Mouse (Mus musculus): ENCODE measurements around the gene Lgals4. TPM values are rescaled to one million over a fixed set of nuclear protein-coding genes. Genes with fewer than 3 reads are reported as not detected.

Gene Lgals4
- 8.7 and 15.3 TPM in 2 replicates for polyA plus RNA-seq (2015; fragmentation: Nextera tagmentation; extraction: Ambion mirVana)

DNA sequence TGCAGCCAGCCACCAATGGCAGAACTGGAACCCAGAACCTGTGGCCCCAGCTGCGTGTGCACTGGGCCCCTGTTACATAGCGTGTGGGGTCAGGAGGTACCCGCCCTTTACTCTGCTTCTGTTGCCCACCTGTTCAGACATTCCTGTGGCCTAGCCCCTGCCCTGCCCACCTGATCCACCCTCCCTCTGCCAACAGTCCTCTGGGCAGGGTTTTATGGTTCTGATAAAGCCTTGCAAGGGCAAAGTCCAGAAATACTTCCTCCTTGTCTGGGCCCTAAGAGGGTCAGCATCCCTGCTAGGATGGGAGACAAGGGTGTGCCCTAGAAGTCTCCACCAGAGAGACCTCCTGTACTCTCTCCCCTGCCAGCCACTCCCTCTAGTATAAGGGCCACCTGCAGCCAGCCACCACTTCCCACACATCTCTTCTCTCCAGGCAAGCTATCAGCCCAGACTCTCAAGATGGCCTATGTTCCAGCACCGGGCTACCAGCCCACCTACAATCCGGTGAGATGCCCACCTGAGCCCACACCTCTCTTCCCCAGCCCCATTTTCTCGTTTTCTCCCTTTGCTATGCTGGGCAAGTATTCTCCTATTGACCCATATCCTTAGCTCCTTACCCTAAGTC, at the start of gene Lgals4:
Gene Lgals4 (plus strand): TSS at position 132 of the 625 bp plus-strand sequence.
- ATAC-seq (ENCODE audit: insufficient number of reproducible peaks, insufficient read depth, low FRiP score, low TSS enrichment, low read depth): no peak
- WGBS: 85% methylated on average over 6 of the region's 6 CpGs
- no peaks in the 10 kb centered on the region for H3K4me1 ChIP-seq
- no peak within 1 kb of the TSS for H3K4me2 ChIP-seq
- H3K9ac ChIP-seq: no peak within 1 kb of the TSS
- H3K4me3 ChIP-seq: no peak within 1 kb of the TSS
- no peak within 1 kb of the TSS for H3K27ac ChIP-seq
- H3K9me3 ChIP-seq: no peaks in the 10 kb centered on the region
- no peaks in the 10 kb centered on the region for H3K27me3 ChIP-seq
- H3K36me3 ChIP-seq: peaks cover 34% of the 10 kb centered on the region

DNA sequence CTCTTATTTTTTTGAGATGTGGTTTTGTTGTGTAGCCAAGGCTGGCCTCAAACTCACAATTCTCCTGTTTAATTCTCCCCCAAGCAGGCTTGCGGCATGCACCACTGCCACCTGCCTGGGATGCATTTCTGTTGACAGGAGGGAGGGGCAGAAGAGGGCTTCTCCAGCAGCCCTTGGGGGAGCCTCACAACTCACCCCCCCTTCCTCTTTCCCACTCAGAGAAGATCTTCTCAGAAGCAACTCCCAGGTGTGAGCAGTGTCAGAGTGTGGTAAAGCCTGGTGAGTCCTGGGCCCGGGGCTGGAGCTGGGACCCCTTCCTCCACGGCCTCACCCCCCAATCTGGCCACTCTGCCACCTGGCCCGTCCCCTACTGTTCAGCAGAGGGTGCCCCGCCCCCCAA, 48.5 kb upstream of the Lgals4 start:
- H3K9ac ChIP-seq: no peak overlapping the region
- peaks cover 53% of the 10 kb centered on the region for H3K36me3 ChIP-seq
- H3K4me3 ChIP-seq: no peak overlapping the region
- ATAC-seq (ENCODE audit: insufficient number of reproducible peaks, insufficient read depth, low FRiP score, low TSS enrichment, low read depth): no peak
- H3K27me3 ChIP-seq: no peaks in the 10 kb centered on the region
- H3K4me2 ChIP-seq: no peak overlapping the region
- 76% methylated on average over 5 of the region's 5 CpGs for WGBS
- peaks cover 36% of the 10 kb centered on the region for H3K4me1 ChIP-seq
- H3K9me3 ChIP-seq: no peaks in the 10 kb centered on the region
- no peak overlapping the region for H3K27ac ChIP-seq

DNA sequence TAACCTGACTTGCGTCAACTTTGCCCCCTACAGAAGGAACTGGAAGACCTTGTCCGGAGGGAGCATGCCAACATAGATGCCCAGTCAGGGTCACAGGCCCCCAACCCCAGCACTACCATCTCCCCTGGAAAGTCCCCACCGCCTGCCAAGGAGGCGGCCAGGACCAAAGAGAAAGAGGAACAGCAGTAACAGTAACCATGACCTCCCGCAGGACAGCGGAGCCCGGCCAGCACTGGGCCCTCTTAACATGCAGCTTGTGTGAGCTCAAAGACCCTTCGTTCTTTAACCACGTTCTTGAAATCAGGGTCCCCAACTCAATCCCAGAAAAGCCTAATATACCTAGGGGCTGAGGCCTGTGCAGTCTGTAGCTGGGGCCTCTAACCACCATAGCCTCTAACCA, 45.8 kb upstream of the Lgals4 start:
- Histone ChIP-seq H3K27me3 (no peaks in the 10 kb centered on the region), H3K36me3 (peaks cover 49% of the 10 kb centered on the region)

DNA sequence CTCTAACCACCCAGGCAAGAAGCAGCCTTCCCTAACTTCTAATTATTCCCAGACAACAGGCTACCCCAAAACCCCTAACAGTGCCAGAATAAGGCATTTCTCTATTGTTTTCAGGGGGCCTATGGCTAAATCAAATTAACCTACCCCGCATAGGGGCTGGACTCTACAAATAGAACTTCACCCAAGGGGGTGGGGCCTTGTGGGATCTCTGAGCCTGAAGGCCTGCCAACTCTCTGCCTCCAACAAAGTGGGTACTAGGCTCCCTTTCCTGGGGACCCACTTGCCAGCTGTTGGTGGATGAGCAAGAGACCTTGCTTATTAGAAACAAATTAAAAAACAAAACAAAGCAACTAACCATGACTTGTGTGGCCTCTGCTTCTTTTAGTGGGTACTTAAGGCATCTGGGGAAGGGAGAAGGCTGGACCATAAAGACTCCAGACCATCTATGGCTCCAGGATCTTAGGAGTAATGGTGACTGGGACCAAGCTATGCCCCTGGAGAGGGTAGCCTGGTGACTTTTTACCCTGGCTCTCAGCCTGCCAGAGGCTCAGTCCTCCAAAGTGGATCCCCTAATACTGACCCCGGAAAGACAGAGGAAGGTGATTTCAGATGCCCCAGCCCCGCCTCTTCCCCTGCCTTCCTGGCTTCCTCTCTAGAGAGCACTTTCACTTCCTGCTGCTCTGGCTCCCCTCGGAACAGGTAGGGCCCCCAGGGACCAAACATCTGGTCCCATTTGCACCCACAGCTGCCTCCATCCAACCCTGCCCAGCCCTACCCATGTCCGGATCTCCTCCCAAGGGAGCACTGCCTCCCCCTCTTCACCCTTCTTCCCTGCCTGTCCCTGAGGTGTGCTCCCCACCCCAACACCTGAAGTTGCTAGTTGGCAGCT, 45.1 kb upstream of the Lgals4 start, which contains the start of gene Rinl:
Gene Rinl (plus strand): TSS at position 663 of the 889 bp plus-strand sequence.
- Histone ChIP-seq H3K36me3 (peaks cover 43% of the 10 kb centered on the region), H3K9ac (no peak within 1 kb of the TSS; the same call in 1 of the 2 replicates), H3K9me3 (no peaks in the 10 kb centered on the region), H3K27ac (peak within 1 kb of the TSS; percentile 76), H3K27me3 (no peaks in the 10 kb centered on the region), H3K4me3 (no peak within 1 kb of the TSS), H3K4me1 (peaks cover 29% of the 10 kb centered on the region), H3K4me2 (no peak within 1 kb of the TSS)
- 53% methylated on average over 5 of the region's 5 CpGs for WGBS
- no peak for ATAC-seq (ENCODE audit: insufficient number of reproducible peaks, insufficient read depth, low FRiP score, low TSS enrichment, low read depth)

More for the DNA sequence above, 45.8 kb upstream of the Lgals4 start:
- no peak overlapping the region for H3K9ac ChIP-seq
- no peak overlapping the region for H3K4me3 ChIP-seq
- no peak for ATAC-seq (ENCODE audit: insufficient number of reproducible peaks, insufficient read depth, low FRiP score, low TSS enrichment, low read depth)
- peaks cover 29% of the 10 kb centered on the region for H3K4me1 ChIP-seq
- H3K9me3 ChIP-seq: no peaks in the 10 kb centered on the region
- H3K4me2 ChIP-seq: no peak overlapping the region
- 88% methylated on average over 9 of the region's 9 CpGs for WGBS
- H3K27ac ChIP-seq: peak overlapping the region; percentile 76; the same call in 1 of the 2 replicates

DNA sequence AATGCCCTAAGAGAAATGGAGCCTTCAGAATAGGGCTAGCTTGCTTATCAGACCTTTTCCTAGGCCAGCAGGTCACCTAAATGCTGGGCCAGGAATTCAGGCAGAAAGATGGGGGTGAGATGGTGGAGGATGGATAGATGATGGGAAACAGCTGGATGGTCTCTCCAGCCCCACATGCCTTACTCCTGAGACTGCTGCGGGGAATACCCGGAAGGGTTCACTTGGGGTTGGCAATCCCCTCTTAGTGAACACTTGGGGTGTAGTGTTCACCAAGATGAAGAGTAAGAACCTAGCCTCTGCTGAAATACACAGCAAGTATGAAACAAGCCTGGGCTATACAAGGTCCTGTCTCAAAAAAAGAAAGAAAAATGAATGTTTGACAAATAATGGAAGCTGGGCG, 44.4 kb upstream of the Lgals4 start:
- peak overlapping the region; percentile 76 for H3K27ac ChIP-seq
- peaks cover 37% of the 10 kb centered on the region for H3K36me3 ChIP-seq
- 35% methylated on average over 3 of the region's 3 CpGs for WGBS
- H3K9me3 ChIP-seq: no peaks in the 10 kb centered on the region
- H3K27me3 ChIP-seq: no peaks in the 10 kb centered on the region
- H3K4me3 ChIP-seq: no peak overlapping the region
- H3K4me1 ChIP-seq: peaks cover 29% of the 10 kb centered on the region
- H3K4me2 ChIP-seq: no peak overlapping the region
- ATAC-seq (ENCODE audit: insufficient number of reproducible peaks, insufficient read depth, low FRiP score, low TSS enrichment, low read depth): no peak
- no peak overlapping the region for H3K9ac ChIP-seq

DNA sequence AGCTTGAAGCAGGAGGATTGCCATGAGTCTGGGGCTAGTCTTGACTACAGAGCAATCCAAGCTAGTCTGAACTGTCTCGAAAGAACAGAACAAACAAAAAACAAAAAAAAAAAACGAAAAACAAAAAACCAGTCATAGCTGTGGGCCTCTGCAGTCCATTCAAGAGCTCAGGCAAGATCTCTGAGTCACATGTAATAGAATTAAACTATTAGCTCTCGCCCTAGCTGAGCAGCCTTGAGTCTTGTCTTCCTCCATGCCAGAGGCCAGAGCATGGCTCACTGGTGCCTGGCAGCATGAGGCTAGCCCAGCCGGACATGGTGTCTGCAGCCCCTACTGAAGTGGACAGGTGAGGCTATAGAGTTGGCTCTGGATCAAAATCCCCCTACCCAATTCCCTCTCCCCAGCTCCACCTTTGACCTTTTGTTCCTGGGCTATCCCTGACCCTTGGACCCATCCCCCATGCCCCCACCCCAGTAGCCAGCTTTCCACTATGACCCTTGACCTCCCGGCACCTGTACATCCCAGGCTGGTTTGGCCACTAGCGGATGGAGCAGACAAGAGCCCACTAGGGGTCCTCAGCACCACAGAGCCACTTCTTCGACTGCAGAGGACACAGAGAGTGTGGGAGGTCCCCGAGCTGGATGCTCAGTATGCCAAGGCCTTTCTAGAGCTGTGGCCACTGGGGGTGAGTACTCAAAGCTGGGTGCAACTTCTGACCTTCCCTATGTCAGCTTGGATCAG, 43.4 kb upstream of the Lgals4 start:
- no peaks in the 10 kb centered on the region for H3K27me3 ChIP-seq
- no peak overlapping the region for H3K4me3 ChIP-seq
- no peak overlapping the region for H3K9ac ChIP-seq
- WGBS: 44% methylated on average over 8 of the region's 8 CpGs
- H3K36me3 ChIP-seq: peaks cover 27% of the 10 kb centered on the region
- no peaks in the 10 kb centered on the region for H3K9me3 ChIP-seq
- no peak overlapping the region for H3K4me2 ChIP-seq
- H3K27ac ChIP-seq: peak overlapping the region; percentile 76
- H3K4me1 ChIP-seq: peaks cover 29% of the 10 kb centered on the region
- ATAC-seq (ENCODE audit: insufficient number of reproducible peaks, insufficient read depth, low FRiP score, low TSS enrichment, low read depth): no peak

DNA sequence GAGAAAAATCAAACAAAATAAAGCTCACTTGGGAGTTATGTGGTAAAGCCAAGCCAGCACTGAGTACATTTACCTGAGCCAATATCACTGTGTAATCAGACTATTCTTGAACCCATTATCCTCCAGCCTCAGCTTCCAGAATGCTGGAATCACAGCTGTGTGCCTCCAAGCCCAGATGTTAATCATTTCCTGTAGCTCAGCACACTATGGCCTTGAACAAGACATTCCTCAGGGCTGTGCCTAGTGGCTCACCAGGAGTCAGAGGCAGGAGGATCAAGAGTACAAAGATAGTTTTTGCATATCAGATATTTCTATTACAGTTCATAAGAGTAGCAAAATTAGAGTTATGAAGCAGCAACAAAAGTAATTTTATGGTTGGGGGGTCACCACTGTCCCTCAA, 41.9 kb upstream of the Lgals4 start:
- Histone ChIP-seq H3K36me3 (peaks cover 14% of the 10 kb centered on the region), H3K4me1 (peaks cover 33% of the 10 kb centered on the region)
- ATAC-seq (ENCODE audit: insufficient number of reproducible peaks, insufficient read depth, low FRiP score, low TSS enrichment, low read depth): no peak

DNA sequence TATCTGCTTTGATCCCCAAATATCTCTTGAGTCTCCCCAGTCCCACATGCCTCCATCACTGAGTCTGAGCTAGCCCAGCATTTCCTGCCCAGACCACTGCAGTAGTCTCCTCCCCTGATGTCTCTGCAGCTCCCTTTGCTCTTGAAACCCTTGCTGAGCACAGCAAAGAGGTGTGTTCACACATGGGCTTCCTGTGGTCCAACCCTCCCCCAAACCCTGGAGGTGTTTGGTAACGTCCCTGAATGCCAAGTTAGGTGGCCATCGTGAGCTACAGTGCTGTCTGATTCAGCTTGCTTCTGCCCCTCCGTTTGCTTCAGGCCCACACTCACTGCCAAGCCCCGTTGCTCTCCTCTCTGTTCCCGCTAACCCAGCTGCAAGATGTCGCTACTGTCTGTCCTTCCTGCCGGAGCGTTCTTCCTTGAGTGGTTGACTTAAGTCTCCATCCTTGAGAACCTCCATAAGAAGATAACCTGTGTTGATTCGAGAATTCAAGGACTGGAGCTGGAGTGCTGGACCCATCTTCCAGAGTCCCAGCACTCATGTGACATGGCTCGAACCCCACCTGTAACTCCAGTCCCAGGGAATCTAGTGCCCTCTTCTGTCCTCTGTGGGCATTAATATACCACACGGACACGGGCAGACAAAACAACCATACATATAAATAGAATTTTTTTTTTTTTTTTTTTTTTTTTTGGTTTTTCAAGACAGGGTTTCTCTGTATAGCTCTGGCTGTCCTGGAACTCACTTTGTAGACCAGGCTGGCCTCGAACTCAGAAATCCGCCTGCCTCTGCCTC, 41.1 kb upstream of the Lgals4 start:
- Histone ChIP-seq H3K27me3 (no peaks in the 10 kb centered on the region), H3K27ac (no peak overlapping the region), H3K36me3 (peaks cover 5% of the 10 kb centered on the region), H3K4me2 (no peak overlapping the region), H3K9ac (no peak overlapping the region), H3K4me3 (no peak overlapping the region), H3K9me3 (no peaks in the 10 kb centered on the region), H3K4me1 (peaks cover 36% of the 10 kb centered on the region)
- ATAC-seq (ENCODE audit: insufficient number of reproducible peaks, insufficient read depth, low FRiP score, low TSS enrichment, low read depth): no peak
- WGBS: 84% methylated on average over 14 of the region's 14 CpGs

More for the DNA sequence above, 41.9 kb upstream of the Lgals4 start:
- Histone ChIP-seq H3K9me3 (no peaks in the 10 kb centered on the region), H3K4me3 (no peak overlapping the region), H3K27ac (no peak overlapping the region), H3K27me3 (no peaks in the 10 kb centered on the region), H3K4me2 (no peak overlapping the region), H3K9ac (no peak overlapping the region)

DNA sequence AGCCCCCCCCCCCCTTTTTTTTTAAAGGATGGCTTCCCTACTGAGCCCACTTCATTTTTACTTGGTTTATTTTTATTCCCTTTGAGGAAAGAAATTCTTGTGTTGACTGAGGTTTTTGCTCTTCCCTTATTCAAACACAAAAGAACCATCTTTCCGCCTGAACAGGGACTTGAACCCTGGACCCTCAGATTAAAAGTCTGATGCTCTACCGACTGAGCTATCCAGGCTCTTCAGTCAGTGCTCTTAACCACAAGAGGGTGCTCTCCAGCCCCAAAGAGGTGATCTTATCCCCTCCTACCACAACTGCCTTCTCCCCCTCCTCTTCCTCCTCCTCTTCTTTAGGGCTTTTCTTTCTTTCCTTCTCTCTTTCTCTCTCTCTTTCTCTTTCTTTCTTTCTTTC, 39.8 kb upstream of the Lgals4 start:
- H3K9me3 ChIP-seq: no peaks in the 10 kb centered on the region
- no peak overlapping the region for H3K9ac ChIP-seq
- H3K27ac ChIP-seq: no peak overlapping the region
- WGBS: 30% methylated on average over 2 of the region's 2 CpGs
- no peak overlapping the region for H3K4me2 ChIP-seq
- H3K4me3 ChIP-seq: no peak overlapping the region
- no peak for ATAC-seq (ENCODE audit: insufficient number of reproducible peaks, insufficient read depth, low FRiP score, low TSS enrichment, low read depth)
- H3K4me1 ChIP-seq: peaks cover 26% of the 10 kb centered on the region
- H3K36me3 ChIP-seq: no peaks in the 10 kb centered on the region
- H3K27me3 ChIP-seq: no peaks in the 10 kb centered on the region

DNA sequence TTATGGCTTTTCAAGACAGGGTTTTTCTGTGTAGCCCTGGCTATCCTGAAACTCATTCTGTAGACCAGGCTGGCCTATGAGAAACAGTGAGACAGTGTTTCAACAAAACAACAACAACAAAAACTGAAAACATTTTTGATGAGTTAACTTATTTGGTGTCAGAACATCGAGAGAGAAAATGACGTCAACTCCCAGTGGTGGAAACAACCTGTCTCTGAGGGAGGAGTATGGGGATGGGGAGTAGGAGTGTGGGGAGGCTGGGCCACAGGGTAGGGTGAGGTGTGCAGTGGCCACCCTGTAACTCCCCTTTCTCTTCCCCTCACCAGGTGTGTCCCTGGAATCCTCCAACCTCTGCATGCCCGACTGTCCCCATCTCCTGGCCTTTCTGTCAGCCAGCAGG, 39.2 kb upstream of the Lgals4 start:
- Histone ChIP-seq H3K9me3 (no peaks in the 10 kb centered on the region), H3K4me3 (no peak overlapping the region), H3K4me1 (peaks cover 19% of the 10 kb centered on the region), H3K36me3 (no peaks in the 10 kb centered on the region), H3K27me3 (no peaks in the 10 kb centered on the region), H3K9ac (no peak overlapping the region), H3K4me2 (no peak overlapping the region), H3K27ac (no peak overlapping the region)
- no peak for ATAC-seq (ENCODE audit: insufficient number of reproducible peaks, insufficient read depth, low FRiP score, low TSS enrichment, low read depth)
- WGBS: 82% methylated on average over 3 of the region's 3 CpGs

DNA sequence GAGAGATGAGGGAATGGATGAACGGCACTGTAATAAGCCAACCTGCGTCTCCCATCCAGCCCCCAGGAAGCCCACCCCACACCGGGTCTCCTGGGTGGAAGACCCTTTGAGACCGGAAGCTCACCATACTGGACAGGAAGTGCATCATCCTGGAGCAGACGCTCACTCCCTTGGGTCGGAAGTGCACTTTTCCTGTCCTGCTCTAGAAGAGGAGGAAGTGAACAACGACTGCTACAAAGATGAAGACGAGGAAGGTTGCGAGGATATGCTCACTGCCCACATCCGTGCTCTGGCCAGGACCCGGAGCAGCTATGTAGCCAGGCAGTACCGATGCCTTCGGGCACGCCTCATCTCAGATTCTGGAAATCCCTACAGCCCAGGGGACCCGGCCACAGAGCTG, 37.8 kb upstream of the Lgals4 start:
- Histone ChIP-seq H3K27me3 (no peaks in the 10 kb centered on the region), H3K4me2 (no peak overlapping the region), H3K27ac (no peak overlapping the region), H3K4me1 (peaks cover 8% of the 10 kb centered on the region), H3K4me3 (no peak overlapping the region), H3K9ac (no peak overlapping the region), H3K36me3 (no peaks in the 10 kb centered on the region), H3K9me3 (no peaks in the 10 kb centered on the region)
- 74% methylated on average over 15 of the region's 15 CpGs for WGBS
- no peak for ATAC-seq (ENCODE audit: insufficient number of reproducible peaks, insufficient read depth, low FRiP score, low TSS enrichment, low read depth)
